Mouse (Mus musculus): ENCODE data around the gene Vgll4. TPM values are rescaled to one million over a fixed set of nuclear protein-coding genes. Genes with fewer than 3 reads are reported as not detected.

Vgll4 gene
- total and polyA plus RNA-seq, 3 experiments = 34.6 to 73.7 (median 37.3) TPM

DNA sequence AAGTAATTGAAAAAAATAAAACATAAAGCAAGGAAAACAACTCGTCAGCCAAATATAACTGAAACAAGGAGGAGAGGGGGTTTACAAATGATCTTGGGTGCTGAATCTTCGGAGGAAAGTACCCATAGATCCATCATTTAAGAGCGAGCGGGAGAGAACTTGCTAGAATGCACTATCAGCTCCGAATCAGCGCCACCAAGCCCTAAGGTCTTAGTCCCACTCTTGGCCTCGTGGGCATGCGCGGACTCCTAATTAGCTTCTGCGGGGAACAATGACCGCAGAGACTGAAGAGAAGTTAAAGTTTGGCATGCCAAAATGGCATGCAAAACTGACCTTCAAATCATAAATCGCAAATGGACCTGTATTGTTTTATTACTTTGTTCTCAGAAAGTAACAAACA, 2.2 kb downstream of the Vgll4 start (continued):
- TF ChIP-seq RCOR1 (conservative IDR thresholded peaks at IDR 0.05; ENCODE audit: low read depth, low read length) (no peak), SMC3 (IDR thresholded peaks at IDR 0.05; ENCODE audit: low read depth, low read length) (no peak), NELFE (IDR thresholded peaks at IDR 0.05; ENCODE audit: low read depth, low read length) (peak; percentile 47; the same call in 1 of the 2 replicates), USF1 (IDR thresholded peaks at IDR 0.05; ENCODE audit: low read depth, low read length) (no peak), RAD21 (IDR thresholded peaks at IDR 0.05; ENCODE audit: low read depth, low read length) (no peak)

DNA sequence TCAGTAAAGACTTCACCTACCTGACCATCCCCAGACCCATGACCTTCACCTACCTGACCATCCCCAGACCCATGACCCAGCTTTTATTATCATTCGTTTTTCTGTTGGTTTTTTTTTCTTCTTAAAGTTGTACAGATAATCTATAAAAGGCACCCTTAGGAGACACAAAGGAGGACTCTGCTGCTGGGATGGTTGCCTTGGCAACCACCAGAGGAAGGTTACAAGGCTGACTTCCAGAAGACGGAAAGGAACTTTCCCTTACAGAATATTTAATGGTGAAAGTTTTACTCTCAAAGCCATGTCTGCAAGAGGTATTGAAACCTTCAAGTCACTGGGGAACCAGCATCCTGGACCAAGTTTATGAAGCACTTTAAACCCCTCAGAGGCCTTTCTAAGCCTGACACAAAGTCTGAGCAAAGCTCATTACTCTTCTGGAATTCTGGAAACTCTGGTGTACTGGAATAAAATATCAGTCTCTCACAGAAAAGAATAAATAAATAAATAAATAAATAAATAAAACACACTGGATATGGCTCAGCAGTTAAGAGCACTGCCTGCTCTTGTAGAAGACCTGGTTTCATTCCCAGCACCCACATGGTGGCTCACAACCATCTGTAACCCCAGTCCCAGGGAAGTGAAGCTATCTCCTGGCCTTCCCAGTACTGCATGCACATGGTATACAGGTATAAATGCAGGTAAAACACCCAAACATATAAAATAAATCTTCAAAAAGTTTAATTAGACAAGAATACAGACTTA, 3.2 kb downstream of the Vgll4 start:
- peak overlapping the region; percentile 85 for H3K9ac ChIP-seq (ENCODE audit: insufficient read depth, low read depth)
- peak overlapping the region; percentile 42 for H3K4me2 ChIP-seq (ENCODE audit: insufficient read depth, low read depth, poor library complexity, severe bottlenecking)
- H3K9me3 ChIP-seq (replicated peaks; ENCODE audit: low read length) = peaks cover 7% of the 10 kb centered on the region
- no peak overlapping the region for H3K27ac ChIP-seq (ENCODE audit: insufficient read depth, low read depth)
- dilution Hi-C loops (cut with MboI; ENCODE audit: extremely low pct_ligation_motif_present, extremely low pct_unique_long_range_greater_than_20kb, low sequenced_read_pairs) = no loop called here
- H3K4me3 ChIP-seq (replicated peaks in 1 of 3; ENCODE audit: low read depth in 2 of 3, low read length in 2 of 3, poor library complexity in 1 of 3) = peak overlapping the region in 2 of 3 experiments; percentile 80 to 84
- peaks cover 0 to 8% of the 10 kb centered on the region in 2 experiments for H3K36me3 ChIP-seq (replicated peaks in 1 of 2; ENCODE audit: control insufficient read depth in 1 of 2, insufficient read depth in 1 of 2, low read length in 1 of 2)
- in situ Hi-C loops (cut with MboI; ENCODE audit: low pct_ligation_motif_present, low pct_unique_long_range_greater_than_20kb, low sequenced_read_pairs) = loop anchor here (5.0 kb wide), 1 partner anchor 34 kb away; no protein-coding TSS in a partner anchor
- no peaks in the 10 kb centered on the region for H3K27me3 ChIP-seq (replicated peaks)
- H3K79me2 ChIP-seq (replicated peaks; ENCODE audit: control insufficient read depth, extremely low read depth, insufficient read depth, poor library complexity, severe bottlenecking) = peaks cover 66% of the 10 kb centered on the region
- H3K4me1 ChIP-seq (ENCODE audit: control insufficient read depth in 1 of 2, insufficient read depth in 2 of 2) = peaks cover 33 to 64% of the 10 kb centered on the region in 2 experiments
- DNase-seq (ENCODE audit: extremely low read depth) = no peak
- no peak for TF ChIP-seq NRF1 (IDR thresholded peaks at IDR 0.05; ENCODE audit: low read depth, low read length)
- 0 out of 2 replicates have a peak, but pooled peaks have one; percentile 47 for TF ChIP-seq MYC (IDR thresholded peaks at IDR 0.05; ENCODE audit: low read depth, low read length)
- TF ChIP-seq CTCF (conservative IDR thresholded peaks at IDR 0.05 in 1 of 2, IDR thresholded peaks at IDR 0.05 in 1 of 2; ENCODE audit: low read depth in 2 of 2, low read length in 2 of 2) = no peak
- no peak for TF ChIP-seq EP300 (IDR thresholded peaks at IDR 0.05; ENCODE audit: low read length)
- TF ChIP-seq ZKSCAN1 (IDR thresholded peaks at IDR 0.05; ENCODE audit: borderline replicate concordance, low read depth, low read length) = no peak
- no peak for TF ChIP-seq USF2 (conservative IDR thresholded peaks at IDR 0.05; ENCODE audit: low read depth, low read length)
- no peak for TF ChIP-seq POLR2A (IDR thresholded peaks at IDR 0.05; ENCODE audit: low read depth, low read length)
- no peak for TF ChIP-seq ZNF384 (IDR thresholded peaks at IDR 0.05; ENCODE audit: low read depth, low read length)
- no peak for TF ChIP-seq TBP (conservative IDR thresholded peaks at IDR 0.05; ENCODE audit: low read depth, low read length)
- TF ChIP-seq ZMIZ1 (IDR thresholded peaks at IDR 0.05; ENCODE audit: low read depth, low read length) = no peak
- TF ChIP-seq GABPA (IDR thresholded peaks at IDR 0.05; ENCODE audit: insufficient replicate concordance, low read depth, low read length) = no peak
- peak; percentile 52; the same call in 1 of the 2 replicates for TF ChIP-seq SIN3A (IDR thresholded peaks at IDR 0.05; ENCODE audit: low read length)
- TF ChIP-seq CHD2 (IDR thresholded peaks at IDR 0.05; ENCODE audit: low read length) = no peak
- no peak for TF ChIP-seq JUND (conservative IDR thresholded peaks at IDR 0.05; ENCODE audit: low read depth, low read length)
- no peak for TF ChIP-seq E2F4 (IDR thresholded peaks at IDR 0.05; ENCODE audit: insufficient replicate concordance, low read depth, low read length)
- no peak for TF ChIP-seq ZC3H11A (IDR thresholded peaks at IDR 0.05; ENCODE audit: low read depth, low read length)
- TF ChIP-seq TCF12 (IDR thresholded peaks at IDR 0.05; ENCODE audit: low read depth, low read length) = no peak
- TF ChIP-seq NELFE (IDR thresholded peaks at IDR 0.05; ENCODE audit: low read depth, low read length) = no peak
- peak; percentile 59; the same call in 1 of the 2 replicates for TF ChIP-seq CHD1 (IDR thresholded peaks at IDR 0.05; ENCODE audit: low read depth, low read length)
- TF ChIP-seq KAT2A (IDR thresholded peaks at IDR 0.05; ENCODE audit: insufficient replicate concordance, low read length) = no peak
- no peak for TF ChIP-seq MEF2A (IDR thresholded peaks at IDR 0.05; ENCODE audit: borderline replicate concordance, low read depth, low read length)
- 0 out of 2 replicates have a peak, but pooled peaks have one; percentile 14 for TF ChIP-seq IRF4 (IDR thresholded peaks at IDR 0.05; ENCODE audit: low read depth, low read length)
- TF ChIP-seq MXI1 (IDR thresholded peaks at IDR 0.05; ENCODE audit: low read depth, low read length) = peak; percentile 61; the same call in 1 of the 2 replicates
- TF ChIP-seq ELF1 (IDR thresholded peaks at IDR 0.05; ENCODE audit: low read depth, low read length) = no peak
- no peak for TF ChIP-seq JUN (IDR thresholded peaks at IDR 0.05; ENCODE audit: insufficient read depth, low read depth, low read length)
- no peak for TF ChIP-seq SMC3 (IDR thresholded peaks at IDR 0.05; ENCODE audit: low read depth, low read length)
- TF ChIP-seq USF1 (IDR thresholded peaks at IDR 0.05; ENCODE audit: low read depth, low read length) = no peak
- TF ChIP-seq RAD21 (IDR thresholded peaks at IDR 0.05; ENCODE audit: low read depth, low read length) = no peak
- TF ChIP-seq UBTF (IDR thresholded peaks at IDR 0.05; ENCODE audit: low read depth, low read length) = no peak
- no peak for TF ChIP-seq HCFC1 (IDR thresholded peaks at IDR 0.05; ENCODE audit: low read depth, low read length)
- no peak for TF ChIP-seq BHLHE40 (IDR thresholded peaks at IDR 0.05; ENCODE audit: low read depth, low read length)
- no peak for TF ChIP-seq MAFK (IDR thresholded peaks at IDR 0.05; ENCODE audit: insufficient replicate concordance, low read length)
- no peak for TF ChIP-seq MAZ (IDR thresholded peaks at IDR 0.05; ENCODE audit: low read depth, low read length)
- TF ChIP-seq PAX5 (IDR thresholded peaks at IDR 0.05; ENCODE audit: low read length) = no peak
- no peak for TF ChIP-seq MAX (IDR thresholded peaks at IDR 0.05; ENCODE audit: low read length)

All from CH12.LX (cell line).